Mouse (Mus musculus) megakaryocyte, embryonic 14.5 days (primary cell): ENCODE measurements around the gene Zfp629. TPM values are rescaled to one million over a fixed set of nuclear protein-coding genes. Genes with fewer than 3 reads are reported as not detected.

ENCODE experiments used
- H3K27me3 ChIP-seq: replicated peaks from 2 replicates; pipeline ENCODE3; 2012; ENCODE audit warnings: inconsistent platforms
- H3K36me3 ChIP-seq: replicated peaks from 2 replicates; pipeline ENCODE3; 2012; ENCODE audit warnings: low read length, inconsistent platforms, mixed read lengths
- H3K4me1 ChIP-seq: 2 replicates; pipeline ENCODE4 v1.6.1; 2012; ENCODE audit warnings: inconsistent platforms
- H3K4me3 ChIP-seq: replicated peaks from 2 replicates; pipeline ENCODE3; 2012; ENCODE audit warnings: moderate library complexity, mild to moderate bottlenecking, inconsistent platforms
- H3K9me3 ChIP-seq: 2 replicates; pipeline ENCODE4 v1.6.1; 2012; ENCODE audit warnings: inconsistent platforms
- FLI1 ChIP-seq: IDR thresholded peaks from 2 replicates; pipeline ENCODE4 v1.6.1; 2012; ENCODE audit warnings: low read length, inconsistent platforms, mixed read lengths
- GATA1 ChIP-seq: IDR thresholded peaks from 3 replicates; pipeline ENCODE4 v1.6.1; 2012; ENCODE audit warnings: mixed read lengths, low read length, inconsistent platforms, borderline replicate concordance
- polyA plus RNA-seq: library from polyadenylated mRNA; stranded (reverse); fragments of >175 nt; gene quantifications from 2 replicates; pipeline ENCODE4 v1.2.3, GENCODE M21; 2012; ENCODE audit warnings: low replicate concordance; ENCODE audit not compliant: insufficient read depth

The Zfp629 gene
- polyA plus RNA-seq, 1 experiment, result 2.9 TPM

DNA sequence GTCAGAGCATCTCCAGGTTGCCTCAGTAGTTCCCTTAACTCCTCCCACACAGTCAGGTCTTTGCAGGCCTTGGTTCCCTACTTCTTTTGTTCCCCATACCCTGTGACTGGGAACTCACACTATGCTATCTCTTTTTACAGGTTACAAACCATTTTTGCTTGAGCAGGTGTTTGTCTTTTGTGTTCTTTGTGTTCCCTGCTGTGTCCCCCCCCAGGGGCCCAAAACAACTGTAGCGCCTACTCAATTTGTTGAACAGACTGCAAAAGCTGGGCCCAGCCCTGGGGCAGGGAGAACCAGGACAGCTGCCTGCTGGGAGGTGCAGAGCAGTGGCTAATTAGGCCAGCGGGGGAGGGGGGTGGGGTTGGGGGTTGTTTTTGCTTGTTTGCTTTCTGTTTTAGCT, 2.4 kb upstream of the Zfp629 start:
- H3K36me3 ChIP-seq, result peaks cover 2% of the 10 kb centered on the region
- peaks cover 27% of the 10 kb centered on the region for H3K4me1 ChIP-seq
- no peak overlapping the region for H3K4me3 ChIP-seq
- TF ChIP-seq FLI1 (no peak), GATA1 (no peak)
- H3K9me3 ChIP-seq, result no peaks in the 10 kb centered on the region
- H3K27me3 ChIP-seq, result peaks cover 28% of the 10 kb centered on the region

DNA sequence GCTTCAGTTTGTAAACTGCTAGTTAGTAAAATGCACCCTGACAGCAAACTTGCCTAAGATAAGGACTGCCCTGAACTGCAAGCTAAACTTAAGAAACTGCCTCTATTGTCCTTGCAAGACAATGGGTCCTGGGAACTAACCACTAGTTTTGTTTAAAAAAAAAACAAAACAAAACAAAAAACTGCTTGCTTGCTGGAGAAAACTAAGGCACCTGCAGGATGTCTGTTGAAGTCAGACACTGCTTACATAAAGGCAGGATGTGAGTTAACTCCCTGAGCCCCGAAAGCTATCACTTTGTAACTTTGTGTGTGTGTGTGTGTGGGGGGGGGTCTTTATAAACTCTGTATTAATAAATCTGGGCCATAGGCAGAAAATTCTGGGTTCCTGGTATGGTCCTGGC, 1.3 kb upstream of the Zfp629 start:
- no peak overlapping the region for H3K4me3 ChIP-seq
- H3K4me1 ChIP-seq, result peaks cover 27% of the 10 kb centered on the region
- H3K36me3 ChIP-seq, result peaks cover 12% of the 10 kb centered on the region
- TF ChIP-seq GATA1 (no peak), FLI1 (no peak)
- H3K27me3 ChIP-seq, result peaks cover 28% of the 10 kb centered on the region
- H3K9me3 ChIP-seq, result peaks cover 2% of the 10 kb centered on the region; the same call in 1 of the 2 replicates

DNA sequence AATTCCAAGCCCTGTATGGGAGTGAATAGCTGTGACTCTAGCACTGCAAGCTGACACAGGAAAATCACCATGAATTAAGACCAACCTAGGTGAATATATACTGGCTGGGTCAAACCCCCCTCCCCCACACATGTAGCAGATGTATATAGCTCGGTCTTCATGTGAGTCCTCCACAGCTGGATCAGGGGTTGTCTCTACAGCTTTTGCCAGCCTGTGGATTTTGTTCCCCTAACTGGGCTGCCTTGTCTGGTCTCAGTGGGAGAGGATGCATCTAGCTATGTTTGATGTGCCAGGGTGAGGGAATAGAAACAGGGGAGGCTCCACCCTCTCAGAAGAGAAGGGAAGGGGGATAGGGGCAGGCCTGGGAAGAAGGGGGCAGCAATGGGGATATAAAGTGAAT, 739 bp upstream of the Zfp629 start:
- Histone ChIP-seq H3K36me3 (peaks cover 18% of the 10 kb centered on the region), H3K9me3 (peaks cover 7% of the 10 kb centered on the region; the same call in 1 of the 2 replicates), H3K4me1 (peaks cover 27% of the 10 kb centered on the region), H3K27me3 (peaks cover 28% of the 10 kb centered on the region), H3K4me3 (no peak overlapping the region)
- no peak for TF ChIP-seq FLI1
- TF ChIP-seq GATA1, result no peak

DNA sequence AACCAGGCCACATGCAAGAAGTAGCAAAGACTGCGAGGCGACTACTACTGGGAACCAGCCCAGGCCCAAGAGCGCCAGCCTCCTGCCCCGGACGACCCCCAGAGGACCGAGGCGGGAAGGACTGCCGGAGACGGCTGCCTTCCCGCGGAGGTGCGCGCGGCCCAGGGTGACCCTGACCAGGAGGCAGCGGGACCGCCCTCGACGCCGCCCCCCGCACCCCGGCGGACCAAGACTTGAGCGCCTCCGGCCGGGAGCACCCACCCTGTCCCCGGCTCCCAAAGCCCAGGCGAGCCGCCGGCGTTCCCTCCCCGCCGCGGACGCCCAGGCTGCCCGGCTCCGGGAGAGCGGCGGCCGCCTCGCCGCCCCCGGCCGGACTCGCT, 1.1 kb downstream of the Zfp629 start:
- Histone ChIP-seq H3K9me3 (peaks cover 8% of the 10 kb centered on the region; the same call in 1 of the 2 replicates), H3K4me3 (peak overlapping the region; percentile 93), H3K4me1 (peaks cover 27% of the 10 kb centered on the region), H3K27me3 (peaks cover 28% of the 10 kb centered on the region), H3K36me3 (peaks cover 35% of the 10 kb centered on the region)
- no peak for TF ChIP-seq FLI1
- no peak for TF ChIP-seq GATA1

DNA sequence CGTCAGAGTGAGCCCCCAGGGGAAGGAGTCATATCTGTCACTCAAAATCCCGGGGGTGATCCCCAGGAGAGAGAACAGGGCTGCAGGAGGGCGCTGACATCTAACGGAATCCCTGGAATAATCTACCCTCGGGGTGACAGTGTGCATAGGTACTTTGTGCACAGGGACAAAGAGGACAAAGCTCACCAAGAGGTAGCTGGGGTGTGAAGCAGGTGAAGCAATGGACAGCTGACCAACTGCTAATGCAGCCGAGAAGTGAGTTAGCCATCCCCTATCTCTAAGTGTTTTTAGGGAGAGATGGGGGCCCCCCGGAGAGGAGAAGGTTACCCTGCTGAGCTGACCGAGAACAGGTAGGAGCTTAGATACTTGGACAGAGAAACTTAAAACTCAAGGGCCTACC, 1.5 kb downstream of the Zfp629 start:
- Histone ChIP-seq H3K4me3 (peak overlapping the region; percentile 93), H3K9me3 (peaks cover 8% of the 10 kb centered on the region; the same call in 1 of the 2 replicates), H3K4me1 (peaks cover 27% of the 10 kb centered on the region), H3K36me3 (peaks cover 39% of the 10 kb centered on the region), H3K27me3 (peaks cover 28% of the 10 kb centered on the region)
- no peak for TF ChIP-seq FLI1
- no peak for TF ChIP-seq GATA1

DNA sequence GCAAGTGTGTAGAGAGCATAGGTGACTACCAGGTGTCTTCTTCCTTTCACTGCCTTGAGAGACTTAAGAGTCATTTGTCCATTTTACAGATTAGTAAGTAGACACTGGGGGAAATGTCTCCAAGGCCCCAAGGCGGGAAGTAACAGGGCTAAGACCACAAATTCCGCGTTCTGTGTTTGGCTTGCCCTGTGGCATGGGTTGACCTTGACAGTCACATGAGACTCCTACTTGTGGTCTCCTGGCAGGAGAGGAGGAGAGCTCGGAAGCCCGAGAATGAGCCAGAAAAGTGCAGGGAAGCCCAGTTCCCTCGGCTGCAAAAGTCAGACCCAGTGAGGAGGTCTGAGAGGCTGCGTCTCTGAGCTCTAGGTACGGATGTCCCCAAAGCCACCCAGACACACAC, 2.1 kb downstream of the Zfp629 start:
- Histone ChIP-seq H3K4me3 (no peak overlapping the region), H3K36me3 (peaks cover 45% of the 10 kb centered on the region), H3K4me1 (peaks cover 27% of the 10 kb centered on the region), H3K27me3 (peaks cover 28% of the 10 kb centered on the region), H3K9me3 (peaks cover 8% of the 10 kb centered on the region; the same call in 1 of the 2 replicates)
- TF ChIP-seq GATA1, result no peak
- no peak for TF ChIP-seq FLI1

DNA sequence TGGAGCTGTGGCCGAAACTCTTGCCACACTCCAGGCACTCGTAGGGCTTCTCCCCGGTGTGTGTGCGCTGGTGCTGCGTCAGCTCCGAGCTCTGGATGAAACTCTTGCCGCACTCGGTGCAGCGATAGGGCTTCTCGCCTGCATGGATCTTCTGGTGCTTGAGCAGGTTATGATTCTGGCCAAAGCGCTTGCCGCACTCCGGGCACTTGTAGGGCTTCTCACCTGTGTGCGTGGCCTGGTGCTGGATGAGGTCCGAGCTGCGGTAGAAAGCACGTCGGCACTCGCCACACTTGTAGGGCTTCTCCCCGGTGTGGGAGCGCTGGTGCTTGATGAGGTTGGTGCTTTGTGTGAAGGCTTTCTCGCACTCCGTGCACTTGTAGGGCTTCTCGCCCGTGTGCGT, 4.0 kb downstream of the Zfp629 start:
- Histone ChIP-seq H3K4me3 (no peak overlapping the region), H3K4me1 (peaks cover 33% of the 10 kb centered on the region), H3K36me3 (peaks cover 51% of the 10 kb centered on the region), H3K27me3 (peaks cover 28% of the 10 kb centered on the region), H3K9me3 (peaks cover 8% of the 10 kb centered on the region; the same call in 1 of the 2 replicates)
- TF ChIP-seq FLI1 (no peak), GATA1 (no peak)

DNA sequence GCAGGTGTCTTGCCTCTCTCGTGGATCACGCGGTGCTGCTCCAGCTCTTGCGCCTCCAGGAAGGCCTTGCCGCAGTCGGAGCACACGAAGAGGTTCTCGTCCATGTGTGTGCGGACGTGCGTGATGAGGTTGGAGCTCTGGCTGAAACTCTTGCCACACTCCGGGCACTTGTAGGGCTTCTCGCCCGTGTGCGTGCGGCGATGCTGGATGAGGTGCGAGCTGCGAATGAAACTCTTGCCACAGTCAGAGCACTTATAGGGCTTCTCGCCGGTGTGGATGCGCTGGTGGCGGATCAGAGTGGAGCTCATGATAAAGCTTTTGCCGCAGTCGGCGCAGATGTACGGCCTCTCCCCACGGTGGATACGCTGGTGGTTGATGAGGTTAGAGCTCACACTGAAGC, 4.6 kb downstream of the Zfp629 start:
- no peak for TF ChIP-seq GATA1
- TF ChIP-seq FLI1, result no peak

DNA sequence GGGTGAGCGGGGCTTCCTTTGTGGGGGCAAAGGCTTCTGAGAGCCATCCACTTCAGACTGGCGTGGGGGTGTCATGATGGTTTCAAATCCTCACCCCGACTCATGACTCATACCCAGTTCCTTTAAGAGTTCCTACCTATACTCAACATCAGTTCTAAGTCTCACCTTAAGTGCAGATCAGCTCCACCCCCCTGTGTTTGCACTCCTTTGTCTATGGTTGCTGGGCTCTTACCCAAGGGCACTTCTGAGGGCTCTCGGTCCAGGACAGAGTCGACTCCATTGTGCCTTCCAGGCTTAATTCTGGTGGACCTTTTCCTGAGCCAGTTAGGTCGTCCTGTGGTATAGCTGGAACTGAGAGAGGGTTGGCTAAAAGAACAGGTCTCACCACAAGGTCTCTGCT, 8.4 kb downstream of the Zfp629 start:
- TF ChIP-seq GATA1 (no peak), FLI1 (no peak)
- no peak overlapping the region for H3K4me3 ChIP-seq
- no peaks in the 10 kb centered on the region for H3K27me3 ChIP-seq
- peaks cover 12% of the 10 kb centered on the region for H3K4me1 ChIP-seq
- H3K9me3 ChIP-seq, result peaks cover 8% of the 10 kb centered on the region; the same call in 1 of the 2 replicates
- peaks cover 78% of the 10 kb centered on the region for H3K36me3 ChIP-seq

More for the DNA sequence above, 4.6 kb downstream of the Zfp629 start:
- H3K27me3 ChIP-seq, result peaks cover 26% of the 10 kb centered on the region
- peaks cover 30% of the 10 kb centered on the region for H3K4me1 ChIP-seq
- peaks cover 54% of the 10 kb centered on the region for H3K36me3 ChIP-seq
- H3K9me3 ChIP-seq, result peaks cover 8% of the 10 kb centered on the region; the same call in 1 of the 2 replicates
- no peak overlapping the region for H3K4me3 ChIP-seq

DNA sequence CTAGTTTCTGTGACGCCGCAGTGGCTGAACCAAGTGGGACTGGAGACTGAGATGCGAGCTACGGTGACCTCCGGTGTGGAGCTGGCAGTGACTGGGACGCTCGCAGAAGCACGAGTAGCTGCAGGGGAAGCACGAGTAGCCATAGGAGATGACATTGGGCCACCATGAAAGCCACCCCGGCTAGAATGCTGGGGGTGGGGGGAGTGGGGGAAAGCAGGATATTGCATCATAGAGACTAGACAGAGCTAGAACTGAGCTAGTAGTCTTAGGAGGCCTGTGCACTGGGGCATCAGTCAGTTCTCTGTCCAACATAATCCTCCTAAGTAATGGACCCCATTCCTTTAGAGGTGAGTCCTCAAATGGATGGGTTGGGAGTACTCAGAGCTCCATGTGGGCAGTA, 11.3 kb downstream of the Zfp629 start:
- Histone ChIP-seq H3K4me1 (peaks cover 12% of the 10 kb centered on the region), H3K27me3 (no peaks in the 10 kb centered on the region), H3K9me3 (no peaks in the 10 kb centered on the region), H3K36me3 (peaks cover 79% of the 10 kb centered on the region), H3K4me3 (no peak overlapping the region)
- no peak for TF ChIP-seq FLI1
- TF ChIP-seq GATA1, result no peak

DNA sequence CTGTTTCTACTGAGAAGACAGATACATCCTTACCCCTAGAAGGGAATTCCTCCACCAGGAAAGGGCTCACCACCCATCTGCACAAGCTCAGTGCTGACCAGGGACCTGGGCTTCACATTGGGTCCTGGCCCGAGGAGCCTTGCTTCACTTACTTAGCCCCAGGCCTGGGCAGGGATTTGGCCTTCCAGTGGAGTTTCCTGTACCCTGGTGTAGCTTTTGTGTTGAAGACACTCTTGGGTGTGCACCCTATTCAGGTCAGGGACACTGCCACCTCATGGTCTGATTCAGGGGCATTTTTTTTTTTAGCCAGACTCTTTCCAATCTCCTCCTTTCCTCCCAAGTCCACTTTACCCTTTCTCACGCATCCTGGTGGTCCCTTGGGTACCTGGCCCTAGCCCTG, 12.7 kb downstream of the Zfp629 start:
- no peaks in the 10 kb centered on the region for H3K9me3 ChIP-seq
- H3K4me3 ChIP-seq, result no peak overlapping the region
- H3K27me3 ChIP-seq, result no peaks in the 10 kb centered on the region
- peaks cover 12% of the 10 kb centered on the region for H3K4me1 ChIP-seq
- TF ChIP-seq GATA1 (no peak), FLI1 (no peak)
- peaks cover 81% of the 10 kb centered on the region for H3K36me3 ChIP-seq
